Mouse (Mus musculus): ENCODE data around the gene Slc37a3. TPM values are rescaled to one million over a fixed set of nuclear protein-coding genes. Genes with fewer than 3 reads are reported as not detected.

Slc37a3 gene
- polyA plus RNA-seq, 1 experiment = 2.3 TPM

DNA sequence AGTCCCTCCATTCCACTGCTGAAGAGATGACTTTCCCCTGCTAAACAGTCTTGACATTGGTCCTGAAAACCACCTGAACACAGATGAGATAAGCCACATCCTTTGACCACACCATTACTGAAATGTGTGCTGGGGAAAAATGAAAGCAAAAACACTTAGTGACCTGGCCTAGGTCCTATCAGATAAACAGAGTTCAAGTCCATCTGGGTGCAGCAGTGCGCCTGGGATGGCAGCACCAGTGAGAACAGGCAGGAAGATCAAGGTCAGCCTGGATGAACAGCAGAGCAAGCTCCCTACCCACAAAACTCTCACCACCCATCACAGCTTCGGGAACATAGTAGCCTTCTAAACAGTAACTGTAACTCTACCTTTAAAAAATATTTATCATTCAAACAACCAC is 35.7 kb downstream of the Slc37a3 start:
- no peak for TF ChIP-seq GATA1 (IDR thresholded peaks at IDR 0.05; ENCODE audit: low read length)

DNA sequence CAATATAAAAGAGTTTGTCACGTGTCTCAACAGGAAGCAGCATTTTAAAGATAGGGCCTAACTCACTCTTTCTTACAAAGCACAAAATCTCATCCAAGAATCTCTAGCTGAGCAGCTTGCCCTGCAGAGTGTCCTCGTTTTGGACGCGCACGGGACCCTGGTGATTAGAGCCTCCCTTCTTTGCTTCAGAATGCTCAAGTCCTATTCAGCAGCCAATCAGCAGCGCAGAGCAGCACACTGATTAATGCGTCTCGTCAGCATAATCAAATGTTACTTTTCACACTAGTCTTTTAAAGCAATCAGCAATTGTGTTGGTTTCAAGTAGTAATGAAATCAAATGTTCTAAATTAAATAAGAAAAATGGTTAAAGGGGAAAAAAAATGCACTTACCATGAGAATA is 39.1 kb downstream of the Slc37a3 start:
- TF ChIP-seq GATA1 (IDR thresholded peaks at IDR 0.05; ENCODE audit: low read length) = no peak

DNA sequence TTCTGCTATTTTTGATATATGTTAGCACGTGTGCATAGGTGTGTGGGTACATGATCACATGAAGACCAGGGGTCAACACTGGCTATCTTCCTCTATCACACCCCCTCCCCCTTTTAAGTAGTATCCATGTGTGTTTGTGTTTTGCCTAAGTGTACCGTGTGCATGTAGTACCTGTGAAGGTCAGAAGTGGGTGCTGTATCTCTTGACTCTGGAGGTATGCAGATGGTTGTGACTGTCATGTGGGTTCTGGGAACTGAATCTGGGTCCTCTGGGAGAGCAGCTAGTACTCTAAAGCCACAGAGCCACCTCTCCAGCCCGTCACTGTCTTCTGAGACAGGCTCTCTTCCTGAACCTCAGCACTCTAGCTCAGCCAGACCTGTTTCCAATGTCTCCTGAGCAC is 42.6 kb downstream of the Slc37a3 start:
- TF ChIP-seq GATA1 (IDR thresholded peaks at IDR 0.05; ENCODE audit: low read length) = no peak

DNA sequence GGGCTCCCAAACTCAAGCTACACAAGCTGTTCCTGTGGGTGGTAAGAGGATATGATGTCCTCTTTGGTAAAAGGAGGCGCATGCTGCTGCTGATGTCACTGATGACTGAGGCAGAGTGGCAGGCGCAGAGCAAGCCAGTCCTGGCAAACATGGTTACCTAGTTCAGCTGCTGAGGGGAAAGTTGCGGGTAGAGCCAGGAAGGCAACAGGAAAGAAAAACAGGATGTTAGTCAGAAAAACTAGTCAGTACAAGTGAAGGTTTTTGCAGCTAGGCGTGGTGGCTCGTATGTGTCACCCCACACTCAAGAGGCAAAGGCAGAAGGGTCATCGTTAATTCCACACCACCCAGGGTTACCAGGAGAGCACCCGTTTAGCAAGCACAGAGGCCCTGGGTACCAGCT is 43.3 kb downstream of the Slc37a3 start:
- no peak for TF ChIP-seq GATA1 (IDR thresholded peaks at IDR 0.05; ENCODE audit: low read length)

DNA sequence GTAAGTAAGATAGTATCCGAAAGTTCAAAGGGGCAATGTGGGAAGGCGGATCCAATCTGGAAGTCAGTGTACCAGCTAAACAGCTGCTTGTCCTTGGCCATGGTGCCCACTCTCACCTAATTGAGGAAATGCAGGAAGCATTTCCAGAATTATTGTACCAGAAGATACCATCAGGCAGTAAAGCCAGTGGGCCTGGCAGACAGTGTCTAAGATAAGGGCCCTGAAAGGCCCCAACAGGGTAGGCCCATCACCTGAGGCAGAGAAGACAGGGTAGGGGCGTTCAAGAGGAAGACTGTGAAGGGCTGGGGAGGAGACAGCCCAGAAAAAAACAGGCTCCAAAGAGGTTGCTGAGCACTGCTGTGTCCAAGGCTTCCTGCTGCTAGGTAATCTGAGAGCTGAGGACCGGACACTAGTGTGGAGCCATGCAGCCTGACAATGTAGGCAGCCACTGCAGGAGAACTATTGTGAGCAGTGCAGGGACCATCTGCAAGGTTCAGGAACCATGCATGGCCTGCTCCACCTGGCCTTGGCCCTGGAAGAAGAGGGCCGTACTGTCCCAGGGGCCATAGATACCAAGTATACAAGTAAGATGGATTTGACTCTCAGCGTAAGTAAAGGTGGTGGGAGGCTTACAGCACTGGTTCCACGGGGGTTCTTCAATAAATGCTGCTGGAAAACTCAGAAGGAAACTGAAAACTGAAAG is 45.3 kb downstream of the Slc37a3 start:
- TF ChIP-seq GATA1 (IDR thresholded peaks at IDR 0.05; ENCODE audit: low read length) = no peak

DNA sequence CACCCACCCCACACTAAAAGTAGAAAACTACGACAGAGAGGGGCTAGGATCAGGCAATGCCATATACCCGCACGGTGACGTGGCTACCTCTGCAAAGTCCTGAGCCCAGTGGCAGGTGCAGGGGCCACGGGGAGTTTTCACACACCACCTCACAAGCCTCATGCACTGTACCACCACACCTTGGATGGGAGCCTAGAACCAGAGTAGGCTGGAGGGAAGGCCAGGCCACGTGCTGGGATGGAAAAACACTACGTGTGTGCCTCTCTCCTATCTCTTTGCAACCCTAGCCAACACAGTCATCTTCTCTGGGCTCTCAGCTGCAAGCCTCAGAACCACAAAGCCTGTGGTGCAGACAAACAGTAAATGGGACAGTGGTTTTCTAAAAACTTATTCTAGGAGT is 46.5 kb downstream of the Slc37a3 start:
- TF ChIP-seq GATA1 (IDR thresholded peaks at IDR 0.05; ENCODE audit: low read length) = no peak

DNA sequence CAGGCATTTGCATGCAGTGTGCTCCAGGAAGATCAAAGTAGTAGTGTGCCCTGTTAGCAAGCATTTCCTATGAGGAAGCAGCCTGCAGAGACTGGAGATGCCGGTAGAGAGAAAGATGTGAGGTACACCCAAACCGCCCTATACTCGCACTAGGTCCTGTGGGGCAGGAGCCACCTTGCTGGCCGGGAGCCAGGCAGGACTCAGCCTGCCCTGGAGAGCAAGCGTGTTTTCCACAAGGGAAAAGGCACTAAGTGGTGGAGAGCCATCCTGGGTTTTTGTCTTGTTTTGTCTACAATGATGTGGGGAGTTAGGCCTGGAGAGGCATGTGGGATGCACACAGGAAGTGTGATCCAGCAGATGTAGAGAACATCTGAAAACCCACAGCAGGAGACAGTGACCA is 57.2 kb downstream of the Slc37a3 start:
- no peak for TF ChIP-seq GATA1 (IDR thresholded peaks at IDR 0.05; ENCODE audit: low read length)

DNA sequence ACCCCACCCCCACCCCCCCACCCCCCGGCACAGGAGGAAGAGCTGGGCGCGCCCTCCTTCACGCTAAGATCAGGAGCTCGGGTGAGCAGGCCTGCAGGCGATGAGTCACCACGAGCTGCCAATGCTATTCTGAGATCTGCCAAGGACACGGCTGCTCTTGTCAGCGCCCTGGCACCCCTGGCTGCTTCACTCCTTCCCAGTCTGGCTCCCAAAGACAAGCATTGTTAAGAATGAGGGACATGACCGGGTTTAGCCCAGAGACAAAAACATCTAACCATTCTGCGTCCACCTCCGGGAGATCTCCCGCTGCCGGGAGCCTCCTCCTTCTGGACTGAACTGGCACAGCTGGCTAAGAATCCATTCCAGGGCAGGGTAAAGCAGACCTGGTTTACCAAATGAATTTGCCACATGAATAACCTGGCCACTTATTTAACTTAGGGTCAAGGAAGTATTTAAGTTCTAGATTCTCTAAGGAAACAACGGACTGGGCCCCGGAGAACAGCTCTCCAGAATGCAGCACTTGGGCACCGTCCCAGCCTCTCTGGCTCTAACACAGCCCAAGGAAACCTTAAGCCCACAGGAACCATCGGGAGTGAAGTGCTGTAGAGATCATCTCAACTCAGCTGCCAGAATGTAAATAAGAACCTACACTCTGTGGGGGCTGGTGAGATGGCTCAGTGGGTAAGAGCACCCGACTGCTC is 58.3 kb downstream of the Slc37a3 start:
- no peak for TF ChIP-seq GATA1 (IDR thresholded peaks at IDR 0.05; ENCODE audit: low read length)

DNA sequence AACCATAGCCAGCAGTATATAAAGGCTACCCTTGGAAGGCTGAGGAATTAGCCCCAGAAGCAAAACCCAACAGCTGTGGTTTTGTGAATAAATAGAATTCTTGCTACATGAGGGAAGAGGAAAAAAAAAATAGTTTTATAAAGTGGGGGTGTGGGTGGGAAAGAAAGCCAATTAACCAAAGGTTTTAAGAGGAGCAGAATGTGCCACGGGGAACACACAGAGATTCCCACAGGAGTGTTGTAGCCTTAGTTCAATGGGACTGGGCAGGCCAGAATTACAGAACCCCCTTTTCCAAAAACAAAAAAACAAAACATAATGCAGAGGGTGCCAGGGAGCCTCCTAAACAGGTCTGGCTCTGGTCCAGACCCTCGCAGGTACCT is 58.9 kb downstream of the Slc37a3 start:
- no peak for TF ChIP-seq GATA1 (IDR thresholded peaks at IDR 0.05; ENCODE audit: low read length)

DNA sequence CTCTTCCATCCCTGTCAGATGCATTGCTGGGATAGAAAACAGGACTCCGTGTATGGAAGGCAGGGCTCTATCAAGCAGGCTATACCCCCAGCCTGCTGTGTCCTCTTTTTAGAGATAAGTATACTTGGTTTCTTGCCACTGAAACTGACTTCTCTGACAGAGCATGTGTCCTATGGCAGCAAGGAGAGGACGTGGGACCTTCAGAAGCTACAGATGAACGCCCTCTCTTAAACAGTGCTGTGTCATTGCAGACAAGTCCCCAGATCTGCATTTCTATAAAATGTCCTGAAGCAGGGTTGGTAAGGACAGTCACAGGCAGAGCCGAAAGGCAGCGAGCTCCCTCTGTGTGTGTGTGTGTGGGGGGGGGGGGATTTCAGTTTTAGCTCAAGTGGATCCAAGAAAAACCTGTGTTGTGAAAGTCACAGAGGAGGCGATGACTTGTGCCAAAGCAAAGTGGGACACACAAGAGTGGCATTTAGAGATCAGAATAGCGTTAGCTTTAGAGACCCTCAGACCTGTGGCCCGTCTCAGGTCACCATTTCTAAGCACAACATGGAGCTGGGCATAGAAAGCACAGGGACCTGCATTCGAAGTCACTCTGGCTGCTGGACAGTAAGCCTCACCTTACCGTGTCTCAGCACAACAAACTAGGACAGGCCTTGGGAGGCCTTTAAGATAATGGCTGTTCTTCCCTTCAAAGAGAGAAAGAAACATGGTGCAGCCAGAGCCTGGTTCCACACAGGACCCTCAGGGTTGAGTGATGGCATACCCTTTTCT is 59.4 kb downstream of the Slc37a3 start:
- no peak for TF ChIP-seq GATA1 (IDR thresholded peaks at IDR 0.05; ENCODE audit: low read length)

DNA sequence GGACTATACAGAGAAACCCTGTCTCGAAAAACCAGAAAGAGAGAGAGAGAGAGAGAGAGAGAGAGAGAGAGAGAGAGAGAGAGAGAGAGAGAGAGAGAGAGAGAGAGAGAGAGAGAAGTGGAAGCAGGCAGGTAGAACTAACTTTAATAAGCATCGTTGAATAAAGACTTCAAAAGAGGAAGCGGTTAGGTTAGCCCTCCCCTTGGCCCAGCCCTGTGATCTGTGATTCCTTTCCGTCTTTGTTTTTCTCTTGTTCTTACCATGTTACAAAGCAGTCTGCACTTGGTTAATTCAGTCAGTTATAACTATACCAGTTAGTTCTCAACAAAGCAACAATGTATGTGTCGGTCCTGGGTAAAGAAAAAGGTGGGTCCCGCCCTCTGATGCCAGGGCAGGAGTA is 61.4 kb downstream of the Slc37a3 start:
- TF ChIP-seq GATA1 (IDR thresholded peaks at IDR 0.05; ENCODE audit: low read length) = no peak

DNA sequence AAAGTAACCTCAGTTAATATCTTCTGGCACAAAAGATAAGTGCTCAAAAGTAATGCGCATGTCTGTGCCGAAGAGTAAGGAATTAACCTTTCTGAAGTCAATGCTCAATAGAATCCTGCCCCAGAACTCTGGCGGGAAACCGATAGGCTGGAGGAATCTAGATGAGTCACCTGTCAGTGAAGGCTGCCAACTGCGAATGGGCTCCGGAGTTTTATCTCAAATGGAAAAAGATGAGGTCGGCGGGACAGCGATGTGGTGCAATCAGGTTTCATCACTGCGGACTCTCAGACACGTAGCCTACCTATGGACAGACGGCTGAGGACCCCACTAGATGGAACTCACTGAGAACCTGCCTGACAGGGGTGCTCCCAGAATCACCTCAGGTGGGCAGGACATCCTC is 63.0 kb downstream of the Slc37a3 start:
- TF ChIP-seq GATA1 (IDR thresholded peaks at IDR 0.05; ENCODE audit: low read length) = no peak

DNA sequence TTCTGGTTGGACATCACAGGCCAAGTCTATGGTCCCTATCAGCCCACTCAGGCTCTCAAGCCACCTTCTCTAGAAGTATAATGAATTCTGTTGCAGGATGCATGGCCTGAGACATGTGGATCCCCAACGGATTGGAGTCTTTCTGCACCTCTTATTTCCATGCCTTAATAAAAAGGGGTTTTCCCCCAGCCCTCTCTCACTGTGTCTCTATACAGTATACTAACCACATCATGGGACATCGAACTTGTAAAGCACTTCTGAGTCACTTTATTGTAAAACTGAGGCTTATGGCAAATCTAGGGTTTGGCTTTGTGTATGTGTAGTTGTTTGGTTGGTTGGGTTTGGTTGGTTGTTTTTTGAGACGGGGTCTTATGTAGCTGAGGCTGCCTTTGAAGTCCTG is 65.7 kb downstream of the Slc37a3 start:
- no peak for TF ChIP-seq GATA1 (IDR thresholded peaks at IDR 0.05; ENCODE audit: low read length)

DNA sequence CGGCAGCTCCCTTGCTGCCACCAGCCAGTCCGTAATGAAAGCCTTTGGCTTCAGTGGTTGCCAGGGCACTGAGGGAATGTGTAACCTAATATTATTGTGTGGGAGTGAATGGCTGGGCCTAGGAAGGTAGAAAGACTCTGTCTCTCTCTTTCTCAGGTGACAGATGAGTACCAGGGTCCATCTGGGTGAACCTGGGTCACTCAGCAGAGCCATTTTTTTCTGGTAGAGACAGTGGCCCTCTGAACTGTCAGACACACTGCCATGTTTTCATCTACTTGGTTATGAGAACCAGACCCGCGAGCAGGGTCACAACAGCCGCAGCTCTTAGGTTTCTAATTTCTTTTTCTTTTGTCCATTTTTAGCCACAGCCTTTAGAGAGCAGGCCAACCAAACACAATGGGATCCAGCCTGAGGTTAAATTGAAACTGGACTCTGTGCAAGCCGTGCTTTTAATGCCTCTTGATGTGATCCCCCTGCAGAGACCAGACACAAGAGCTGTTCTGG is 73.1 kb downstream of the Slc37a3 start:
- TF ChIP-seq GATA1 (IDR thresholded peaks at IDR 0.05; ENCODE audit: low read length) = no peak

DNA sequence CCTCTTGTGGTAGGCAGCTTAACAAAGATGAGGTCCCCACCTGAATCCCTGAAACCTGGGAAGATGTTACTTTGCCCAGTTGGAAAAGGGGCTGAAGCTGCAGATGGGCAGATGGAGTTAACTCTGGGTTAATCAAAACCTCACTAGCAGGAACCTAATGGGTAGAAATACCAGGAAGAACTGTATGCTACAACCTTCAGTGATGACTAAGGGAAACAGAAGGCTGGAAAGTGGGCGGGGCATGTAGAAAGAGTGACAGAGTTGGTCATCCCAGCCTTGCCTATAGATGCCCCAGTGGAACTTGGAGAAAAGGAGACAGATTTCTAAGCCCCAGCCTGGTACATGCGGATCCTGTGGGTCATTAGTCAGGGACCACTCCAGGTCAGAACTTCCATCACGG is 76.0 kb downstream of the Slc37a3 start:
- no peak for TF ChIP-seq GATA1 (IDR thresholded peaks at IDR 0.05; ENCODE audit: low read length)

DNA sequence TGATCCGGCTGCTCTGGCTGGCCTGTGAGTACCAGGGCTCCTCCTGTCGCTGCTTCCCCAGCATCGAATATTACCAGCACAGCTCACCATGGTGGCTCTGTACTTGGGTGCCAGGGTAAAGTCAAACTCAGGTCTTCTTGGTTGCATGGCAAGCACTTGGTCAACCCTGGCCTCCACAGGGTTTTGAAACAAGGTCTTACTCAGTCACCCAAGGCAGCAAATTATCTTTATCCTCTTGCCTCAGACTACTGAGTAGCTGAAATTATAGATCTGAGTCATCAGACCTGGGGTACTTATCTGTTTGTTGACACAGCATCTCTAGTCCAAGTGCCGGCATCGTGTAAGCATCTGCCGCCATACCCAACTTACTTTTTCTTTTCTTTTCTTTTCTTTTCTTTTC is 80.4 kb downstream of the Slc37a3 start:
- no peak for TF ChIP-seq GATA1 (IDR thresholded peaks at IDR 0.05; ENCODE audit: low read length)

Data from G1E-ER4 (cell line).